Mouse (Mus musculus) CD4-positive, CD25-positive, alpha-beta regulatory T cell, adult 2 months (primary cell): Measurements from ENCODE around the gene Gm9513.

Source experiments
- DNase-seq: peaks from one replicate; pipeline ENCODE4 v3.0.0-alpha.2; 2012; ENCODE audit warnings: low read depth, low spot score

Gene Gm9513

GRCm38 (mm10) chr9:36475338-36475737 lies at the start of gene Gm9513:
Gene Gm9513, plus strand, starts transcription at chr9:36475638.
- DNase-seq: no peak

GRCm38 (mm10) chr9:36431584-36431983 lies 43.9 kb upstream of the Gm9513 start, which contains the start of gene Gm7257:
Gene Gm7257, plus strand, starts transcription at chr9:36431884.
- no peak for DNase-seq

DNA sequence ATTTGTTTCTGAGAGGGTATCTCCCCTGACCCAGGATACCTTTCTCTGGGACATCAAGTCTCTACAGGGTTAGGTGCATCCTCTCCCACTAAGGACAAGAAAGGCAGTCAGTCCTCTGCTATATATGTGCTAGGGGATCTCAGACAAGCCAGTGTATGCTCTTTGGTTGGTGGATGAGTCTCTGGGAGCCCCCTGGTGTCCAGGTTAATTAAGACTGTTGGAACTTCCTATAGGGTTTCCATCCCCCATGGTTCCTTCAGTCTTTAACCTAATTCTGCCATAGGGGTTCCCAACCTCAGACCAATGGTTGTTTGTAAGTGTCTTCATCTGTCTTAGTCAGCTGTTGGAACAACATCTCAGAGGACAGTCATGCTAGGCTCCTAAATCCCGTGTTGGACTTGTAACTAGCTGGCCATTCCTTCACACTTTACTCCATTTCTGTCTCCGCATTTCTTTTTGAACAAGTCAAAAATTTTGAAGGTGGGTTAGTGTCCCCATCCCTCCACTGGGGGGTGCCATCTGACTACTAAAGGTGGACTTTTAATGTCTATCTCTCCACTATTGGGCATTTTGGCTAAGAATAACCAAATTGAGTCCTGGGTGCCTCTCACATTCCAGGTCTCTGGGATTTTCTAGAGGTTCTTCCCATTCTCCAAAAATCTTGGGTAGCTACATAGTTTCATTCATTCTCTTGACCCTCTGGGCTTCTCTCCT lies 40.2 kb upstream of the Gm9513 start:
- no peak for DNase-seq

DNA sequence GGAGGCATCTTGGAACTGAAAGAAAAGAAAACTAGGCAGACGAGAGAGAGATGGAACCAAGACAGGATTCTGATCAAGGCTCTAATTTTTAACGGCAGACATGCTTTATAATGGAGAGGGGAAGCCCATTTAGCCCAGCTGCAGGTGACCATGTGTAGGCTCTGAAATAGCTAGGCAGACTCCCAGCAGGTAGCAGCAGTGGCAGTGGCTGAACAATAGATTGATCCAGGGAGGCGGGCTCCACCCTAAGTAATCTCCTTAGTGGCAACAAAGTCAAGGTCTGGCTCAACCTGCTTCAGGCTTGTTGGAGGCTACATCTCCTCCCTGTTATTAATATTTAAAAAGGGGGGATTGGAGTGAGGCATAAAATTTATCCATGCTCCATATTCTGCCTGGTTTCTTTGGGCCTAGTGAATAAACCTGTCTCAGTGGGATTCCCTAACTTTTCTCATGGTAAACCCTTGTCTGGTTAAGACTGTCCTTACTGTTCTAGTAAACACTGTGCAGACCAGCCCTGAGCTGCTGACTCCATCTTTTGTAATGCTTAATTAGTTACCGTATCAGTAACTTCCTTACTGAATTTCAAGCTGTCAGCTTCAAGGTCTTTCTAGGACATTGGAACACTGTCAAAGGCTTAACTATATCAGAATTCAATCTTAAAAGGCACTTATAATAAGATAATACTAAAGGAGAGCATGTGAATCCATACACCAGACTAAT lies 19.2 kb downstream of the Gm9513 start:
- DNase-seq: no peak

- DNase-seq: no peak
Measured at GRCm38 (mm10) chr9:36495824-36496223, 20.4 kb downstream of the Gm9513 start.

- no peak for DNase-seq
Measured at GRCm38 (mm10) chr9:36504211-36504610, 28.8 kb downstream of the Gm9513 start.
